Mouse (Mus musculus) intestine, postnatal 0 days (tissue): Measurements from ENCODE around the gene Trpv4. TPM values are rescaled to one million over a fixed set of nuclear protein-coding genes. Genes with fewer than 3 reads are reported as not detected.

Source experiments
- ATAC-seq: fragments of 200-750 bp; cut with Nextera tagmentation; 2 replicates; pipeline ENCODE4 v1.8.0; 2017; ENCODE audit warnings: mild to moderate bottlenecking, moderate TSS enrichment, moderate library complexity
- H3K27ac ChIP-seq: fragments of 300-500 bp; sonication (generic); 2 replicates; pipeline ENCODE4 v1.5.1; 2014; ENCODE audit warnings: mild to moderate bottlenecking, low read depth, low read length, moderate library complexity
- H3K27me3 ChIP-seq: fragments of 300-500 bp; sonication (generic); replicated peaks from 2 replicates; pipeline ENCODE4 v1.6.1; 2014; ENCODE audit warnings: low read length, mixed read lengths; ENCODE audit not compliant: control insufficient read depth, insufficient read depth
- H3K36me3 ChIP-seq: fragments of 300-500 bp; sonication (generic); 2 replicates; pipeline ENCODE4 v1.6.1; 2014; ENCODE audit warnings: mild to moderate bottlenecking, moderate library complexity; ENCODE audit not compliant: control insufficient read depth, insufficient read depth
- H3K4me1 ChIP-seq: fragments of 300-500 bp; sonication (generic); replicated peaks from 2 replicates; pipeline ENCODE4 v1.6.1; 2014; ENCODE audit warnings: antibody characterized with exemption, low read length, mixed read lengths; ENCODE audit not compliant: control insufficient read depth, insufficient read depth
- H3K4me2 ChIP-seq: fragments of 300-500 bp; sonication (generic); replicated peaks from 2 replicates; pipeline ENCODE4 v1.6.1; 2014; ENCODE audit warnings: low read depth, mild to moderate bottlenecking, moderate library complexity
- H3K4me3 ChIP-seq: fragments of 300-500 bp; sonication (generic); 2 replicates; pipeline ENCODE4 v1.5.1; 2014; ENCODE audit warnings: low read depth, low read length
- H3K9ac ChIP-seq: fragments of 300-500 bp; sonication (generic); 2 replicates; pipeline ENCODE4 v1.6.1; 2014; ENCODE audit warnings: mild to moderate bottlenecking, low read depth, low read length
- H3K9me3 ChIP-seq: fragments of 300-500 bp; sonication (generic); 2 replicates; pipeline ENCODE4 v1.6.1; 2016; ENCODE audit warnings: mixed run types; ENCODE audit not compliant: control insufficient read depth
- CTCF ChIP-seq: sonication (generic); IDR thresholded peaks from 2 replicates; pipeline ENCODE4 v1.5.1; 2016; ENCODE audit warnings: low read depth, mild to moderate bottlenecking, control low read depth, antibody characterized with exemption, moderate library complexity
- WGBS: fragments of 180-500 bp; shearing (Covaris S2); extraction: QIAGEN DNeasy Blood & Tissue Kit; methylation state at CpG from one replicate; pipeline ENCODE4 v1.1.7; 2014; 5-methylcytosine and 5-hydroxymethylcytosine counted together
- polyA plus RNA-seq: library from polyadenylated mRNA; unstranded; fragments of >200 nt; fragmentation: Nextera tagmentation; extraction: Ambion mirVana; gene quantifications from 2 replicates; pipeline ENCODE4 v1.2.1, GENCODE M21; 2015

Trpv4 gene
- polyA plus RNA-seq, 1 experiment from 2014 or later: 0.70 TPM

GRCm38 (mm10) chr5:114651002-114651401, 7.2 kb downstream of the Trpv4 start:
- H3K36me3 ChIP-seq: no peaks in the 10 kb centered on the region
- H3K4me2 ChIP-seq: peak overlapping the region; percentile 35; the same call in 1 of the 2 replicates
- no peak overlapping the region for H3K27ac ChIP-seq
- no peak overlapping the region for H3K9ac ChIP-seq
- H3K4me3 ChIP-seq: no peak overlapping the region
- WGBS: 33% methylated on average over 14 of the region's 14 CpGs
- ATAC-seq: no peak
- 0 out of 2 replicates have a peak, but pooled peaks cover 5% of the 10 kb centered on the region for H3K4me1 ChIP-seq
- 0 out of 2 replicates have a peak, but pooled peaks cover 9% of the 10 kb centered on the region for H3K27me3 ChIP-seq
- no peak for TF ChIP-seq CTCF
- no peaks in the 10 kb centered on the region for H3K9me3 ChIP-seq

GRCm38 (mm10) chr5:114648728-114649311, 9.4 kb downstream of the Trpv4 start:
- H3K27ac ChIP-seq: no peak overlapping the region
- 0 out of 2 replicates have a peak, but pooled peaks have one; percentile 20 for ATAC-seq

GRCm38 (mm10) chr5:114647211-114647974, 10.8 kb downstream of the Trpv4 start:
- peak overlapping the region; percentile 32 for H3K4me3 ChIP-seq
- H3K9me3 ChIP-seq: no peaks in the 10 kb centered on the region
- peak overlapping the region; percentile 37; the same call in 1 of the 2 replicates for H3K9ac ChIP-seq
- H3K27me3 ChIP-seq: 0 out of 2 replicates have a peak, but pooled peaks cover 6% of the 10 kb centered on the region
- ATAC-seq: peak; percentile 63; the same call in 1 of the 2 replicates
- 4% methylated on average over 27 of the region's 27 CpGs for WGBS
- H3K4me1 ChIP-seq: 0 out of 2 replicates have a peak, but pooled peaks cover 5% of the 10 kb centered on the region
- H3K27ac ChIP-seq: no peak overlapping the region
- no peaks in the 10 kb centered on the region for H3K36me3 ChIP-seq
- TF ChIP-seq CTCF: no peak
- H3K4me2 ChIP-seq: peak overlapping the region; percentile 70

More at GRCm38 (mm10) chr5:114648728-114649311, 9.4 kb downstream of the Trpv4 start:
- Histone ChIP-seq H3K4me3 (no peak overlapping the region), H3K4me1 (0 out of 2 replicates have a peak, but pooled peaks cover 5% of the 10 kb centered on the region), H3K9ac (no peak overlapping the region), H3K9me3 (no peaks in the 10 kb centered on the region), H3K27me3 (0 out of 2 replicates have a peak, but pooled peaks cover 6% of the 10 kb centered on the region), H3K4me2 (no peak overlapping the region), H3K36me3 (no peaks in the 10 kb centered on the region)
- 79% methylated on average over 11 of the region's 11 CpGs for WGBS
- no peak for TF ChIP-seq CTCF

GRCm38 (mm10) chr5:114645916-114646315, 12.3 kb downstream of the Trpv4 start:
- no peak overlapping the region for H3K27ac ChIP-seq
- WGBS: 87% methylated on average over 5 of the region's 5 CpGs
- no peak for TF ChIP-seq CTCF

GRCm38 (mm10) chr5:114644918-114645317, 13.3 kb downstream of the Trpv4 start:
- Histone ChIP-seq H3K9ac (no peak overlapping the region), H3K4me1 (0 out of 2 replicates have a peak, but pooled peaks cover 5% of the 10 kb centered on the region), H3K4me3 (no peak overlapping the region), H3K9me3 (no peaks in the 10 kb centered on the region), H3K27me3 (peaks cover 4% of the 10 kb centered on the region; the same call in 1 of the 2 replicates), H3K4me2 (no peak overlapping the region), H3K27ac (no peak overlapping the region), H3K36me3 (no peaks in the 10 kb centered on the region)
- TF ChIP-seq CTCF: no peak
- 39% methylated on average over 6 of the region's 6 CpGs for WGBS
- ATAC-seq: no peak

More at GRCm38 (mm10) chr5:114645916-114646315, 12.3 kb downstream of the Trpv4 start:
- Histone ChIP-seq H3K4me2 (no peak overlapping the region), H3K27me3 (0 out of 2 replicates have a peak, but pooled peaks cover 5% of the 10 kb centered on the region), H3K9ac (no peak overlapping the region), H3K4me1 (0 out of 2 replicates have a peak, but pooled peaks cover 5% of the 10 kb centered on the region), H3K4me3 (no peak overlapping the region), H3K36me3 (no peaks in the 10 kb centered on the region), H3K9me3 (no peaks in the 10 kb centered on the region)
- ATAC-seq: no peak

- no peaks in the 10 kb centered on the region for H3K9me3 ChIP-seq
- H3K4me3 ChIP-seq: no peak overlapping the region
- no peak overlapping the region for H3K9ac ChIP-seq
- H3K4me1 ChIP-seq: no peaks in the 10 kb centered on the region
- no peak overlapping the region for H3K4me2 ChIP-seq
- TF ChIP-seq CTCF: no peak
- no peaks in the 10 kb centered on the region for H3K36me3 ChIP-seq
- no peak for ATAC-seq
- peaks cover 10% of the 10 kb centered on the region; the same call in 1 of the 2 replicates for H3K27me3 ChIP-seq
- 76% methylated on average over 10 of the region's 10 CpGs for WGBS
- no peak overlapping the region for H3K27ac ChIP-seq
Measured at GRCm38 (mm10) chr5:114640809-114641208, 17.4 kb downstream of the Trpv4 start.
